Mouse (Mus musculus) gastrocnemius, postnatal 14 days (tissue): Measurements from ENCODE around the gene Lmntd2. TPM values are rescaled to one million over a fixed set of nuclear protein-coding genes. Genes with fewer than 3 reads are reported as not detected.

Experiments used
- microRNA-seq, 2 experiments: library from miRNA; unstranded; fragments of <30 nt; microRNA quantifications; one replicate each; pipeline ENCODE4 v1.2.0; 2021
- total RNA-seq, 2 experiments: library from RNA; stranded (reverse); gene quantifications; 2 replicates each; pipeline ENCODE4 v1.2.3; 2021

The Lmntd2 gene
- total RNA-seq, 2 experiments from 2014 or later = not detected

Small RNAs within 50 kb of the gene (microRNA-seq; reads per million reads assigned to microRNA genes)
- gene Mir210 = 93.1 to 126 reads per million in 2 experiments

Other genes starting within 250 kb of the Lmntd2 start
- 1 to 10 TPM; 1.3 to 1.4 TPM for gene Ifitm1, start 246.9 kb downstream of the Lmntd2 start, total RNA-seq
- gene Ifitm3, start 203.3 kb downstream of the Lmntd2 start, total RNA-seq = 10 to 100 TPM; 44.9 to 54.0 TPM
- gene Ifitm6, start 196.2 kb downstream of the Lmntd2 start, total RNA-seq = not detected
- not detected for gene Gm17387, start 184.9 kb downstream of the Lmntd2 start, total RNA-seq
- under 1 TPM in 1 of 2 experiments, not detected in 1; 0.23 TPM for gene B4galnt4, start 153.0 kb downstream of the Lmntd2 start, total RNA-seq
- gene Pkp3, start 135.9 kb downstream of the Lmntd2 start, total RNA-seq = not detected
- gene Sigirr, start 113.5 kb downstream of the Lmntd2 start, total RNA-seq = 1 to 10 TPM; 2.8 to 3.2 TPM
- gene Ano9, start 96.3 kb downstream of the Lmntd2 start, total RNA-seq = not detected
- 10 to 100 TPM; 15.5 to 21.9 TPM for gene Ptdss2, start 91.7 kb downstream of the Lmntd2 start, total RNA-seq
- 10 to 100 TPM; 48.4 to 50.3 TPM for gene Rnh1, start 41.2 kb downstream of the Lmntd2 start, total RNA-seq
- 100 to 1,000 TPM; 193 to 209 TPM for gene Hras, start 20.1 kb downstream of the Lmntd2 start, total RNA-seq
- gene Lrrc56, start 19.9 kb downstream of the Lmntd2 start, total RNA-seq = 1 to 10 TPM; 2.2 to 2.4 TPM
- 1 to 10 TPM in 1 of 2 experiments, under 1 TPM in 1; 0.62 to 1.2 TPM for gene Rassf7, start 1.8 kb upstream of the Lmntd2 start, total RNA-seq
- 10 to 100 TPM; 23.2 to 24.4 TPM for gene Phrf1, start 14.7 kb upstream of the Lmntd2 start, total RNA-seq
- 1 to 10 TPM in 1 of 2 experiments, under 1 TPM in 1; 0.82 to 1.1 TPM for gene Irf7, start 52.4 kb upstream of the Lmntd2 start, total RNA-seq
- gene Cdhr5, start 62.7 kb upstream of the Lmntd2 start, total RNA-seq = under 1 TPM; 0.44 to 0.59 TPM
- gene Sct, start 65.1 kb upstream of the Lmntd2 start, total RNA-seq = 1 to 10 TPM in 1 of 2 experiments, under 1 TPM in 1; 0.92 to 1.0 TPM
- under 1 TPM; 0.31 to 0.33 TPM for gene Drd4, start 77.9 kb upstream of the Lmntd2 start, total RNA-seq
- 10 to 100 TPM; 15.5 to 18.9 TPM for gene Deaf1, start 113.6 kb upstream of the Lmntd2 start, total RNA-seq
- 10 to 100 TPM in 1 of 2 experiments, 1 to 10 TPM in 1; 9.1 to 11.1 TPM for gene Tmem80, start 113.7 kb upstream of the Lmntd2 start, total RNA-seq
- gene Eps8l2, start 124.8 kb upstream of the Lmntd2 start, total RNA-seq = 1 to 10 TPM; 1.8 to 3.3 TPM
- gene Taldo1, start 178.1 kb upstream of the Lmntd2 start, total RNA-seq = 100 to 1,000 TPM; 101 to 109 TPM
- 1 to 10 TPM; 6.2 to 9.6 TPM for gene Gatd1, start 200.1 kb upstream of the Lmntd2 start, total RNA-seq
- under 1 TPM; 0.47 to 0.82 TPM for gene Cend1, start 215.4 kb upstream of the Lmntd2 start, total RNA-seq
- gene Slc25a22, start 223.8 kb upstream of the Lmntd2 start, total RNA-seq = 10 to 100 TPM; 14.8 to 32.4 TPM
- under 1 TPM; 0.55 to 0.75 TPM for gene Pidd1, start 229.9 kb upstream of the Lmntd2 start, total RNA-seq
- 100 to 1,000 TPM; 730 to 819 TPM for gene Rplp2, start 233.3 kb upstream of the Lmntd2 start, total RNA-seq
- 100 to 1,000 TPM; 188 to 332 TPM for gene Pnpla2, start 241.1 kb upstream of the Lmntd2 start, total RNA-seq
- 10 to 100 TPM in 1 of 2 experiments, 1 to 10 TPM in 1; 6.5 to 14.3 TPM for gene Cracr2b, start 247.0 kb upstream of the Lmntd2 start, total RNA-seq